Mouse (Mus musculus) CH12.LX (cell line): Measurements from ENCODE around the gene Elovl7. TPM values are rescaled to one million over a fixed set of nuclear protein-coding genes. Genes with fewer than 3 reads are reported as not detected.

Source experiments
- DNase-seq: peaks from one replicate; pipeline ENCODE4 v3.0.0-alpha.2; 2013; ENCODE audit errors: extremely low read depth
- H3K27ac ChIP-seq: 2 replicates; pipeline ENCODE4 v1.5.1; 2012; ENCODE audit warnings: low read depth, mild to moderate bottlenecking, control low read depth, moderate library complexity; ENCODE audit not compliant: insufficient read depth
- H3K27me3 ChIP-seq: replicated peaks from 2 replicates; pipeline ENCODE3; 2012; ENCODE audit warnings: inconsistent platforms
- H3K36me3 ChIP-seq, 2 experiments: replicated peaks in 1 of 2; 2 replicates each; pipeline versions ENCODE3 to v1.6.1; 2012; ENCODE audit warnings: inconsistent platforms in 1 of 2, low read length in 1 of 2, mild to moderate bottlenecking in 1 of 2, mixed read lengths in 1 of 2, moderate library complexity in 1 of 2; ENCODE audit not compliant: control insufficient read depth in 1 of 2, insufficient read depth in 1 of 2
- H3K4me1 ChIP-seq, 2 experiments: 2 replicates each; pipeline ENCODE4 v1.6.1; 2012; ENCODE audit warnings: inconsistent platforms in 1 of 2, moderate library complexity in 1 of 2; ENCODE audit not compliant: insufficient read depth in 2 of 2, control insufficient read depth in 1 of 2
- H3K4me2 ChIP-seq: 2 replicates; pipeline ENCODE4 v1.6.1; 2012; ENCODE audit warnings: low read depth, mild to moderate bottlenecking, control low read depth; ENCODE audit not compliant: poor library complexity, insufficient read depth, severe bottlenecking
- H3K4me3 ChIP-seq, 3 experiments: fragments of 150-350 bp in 1 of 3; sonication (generic) in 1 of 3; replicated peaks in 1 of 3; 2 replicates each; pipeline versions ENCODE3 to v1.5.1; 2011 to 2012; ENCODE audit warnings: low read depth in 2 of 3, low read length in 2 of 3, mild to moderate bottlenecking in 2 of 3, moderate library complexity in 2 of 3, control low read depth in 1 of 3, improper control_type of control experiment in 1 of 3, inconsistent platforms in 1 of 3, mixed read lengths in 1 of 3; ENCODE audit not compliant: poor library complexity in 1 of 3
- H3K79me2 ChIP-seq: replicated peaks from 2 replicates; pipeline ENCODE4 v1.6.1; 2012; ENCODE audit warnings: mild to moderate bottlenecking, moderate library complexity; ENCODE audit not compliant: control insufficient read depth, poor library complexity, insufficient read depth, severe bottlenecking; ENCODE audit errors: extremely low read depth
- H3K9ac ChIP-seq: 2 replicates; pipeline ENCODE4 v1.6.1; 2012; ENCODE audit warnings: low read depth, mild to moderate bottlenecking, control low read depth, moderate library complexity; ENCODE audit not compliant: insufficient read depth
- H3K9me3 ChIP-seq: replicated peaks from 2 replicates; pipeline ENCODE3; 2012; ENCODE audit warnings: low read length, inconsistent platforms, mixed read lengths
- CHD1 ChIP-seq: IDR thresholded peaks from 2 replicates; pipeline ENCODE4 v1.6.1; 2012; ENCODE audit warnings: low read depth, low read length, improper control_type of control experiment, inconsistent platforms
- HCFC1 ChIP-seq: IDR thresholded peaks from 2 replicates; pipeline ENCODE4 v1.6.1; 2012; ENCODE audit warnings: low read depth, mild to moderate bottlenecking, inconsistent platforms, low read length, improper control_type of control experiment
- JUN ChIP-seq: IDR thresholded peaks from 2 replicates; pipeline ENCODE4 v1.6.1; 2011; ENCODE audit warnings: low read depth, mild to moderate bottlenecking, low read length, improper control_type of control experiment, moderate library complexity; ENCODE audit not compliant: insufficient read depth
- JUND ChIP-seq: conservative IDR thresholded peaks from 2 replicates; pipeline ENCODE4 v1.6.1; 2011; ENCODE audit warnings: low read depth, low read length, improper control_type of control experiment
- KAT2A ChIP-seq: IDR thresholded peaks from 2 replicates; pipeline ENCODE4 v1.6.1; 2012; ENCODE audit warnings: low read length, improper control_type of control experiment, inconsistent platforms; ENCODE audit not compliant: insufficient replicate concordance
- MAZ ChIP-seq: IDR thresholded peaks from 2 replicates; pipeline ENCODE4 v1.6.1; 2012; ENCODE audit warnings: low read depth, mild to moderate bottlenecking, inconsistent platforms, low read length, improper control_type of control experiment, moderate library complexity
- MEF2A ChIP-seq: IDR thresholded peaks from 2 replicates; pipeline ENCODE4 v1.6.1; 2014; ENCODE audit warnings: low read depth, mild to moderate bottlenecking, inconsistent platforms, low read length, improper control_type of control experiment, borderline replicate concordance
- MXI1 ChIP-seq: IDR thresholded peaks from 2 replicates; pipeline ENCODE4 v1.6.1; 2011; ENCODE audit warnings: mild to moderate bottlenecking, low read depth, low read length, improper control_type of control experiment
- MYC ChIP-seq: IDR thresholded peaks from 2 replicates; pipeline ENCODE4 v1.6.1; 2011; ENCODE audit warnings: low read depth, mild to moderate bottlenecking, improper control_type of control experiment, low read length
- NRF1 ChIP-seq: IDR thresholded peaks from 2 replicates; pipeline ENCODE4 v1.6.1; 2014; ENCODE audit warnings: low read depth, mild to moderate bottlenecking, inconsistent platforms, low read length, improper control_type of control experiment, moderate library complexity
- SMC3 ChIP-seq: IDR thresholded peaks from 2 replicates; pipeline ENCODE4 v1.6.1; 2011; ENCODE audit warnings: low read depth, low read length, improper control_type of control experiment
- TBP ChIP-seq: conservative IDR thresholded peaks from 2 replicates; pipeline ENCODE4 v1.6.1; 2011; ENCODE audit warnings: low read depth, low read length, improper control_type of control experiment
- TCF12 ChIP-seq: IDR thresholded peaks from 2 replicates; pipeline ENCODE4 v1.6.1; 2014; ENCODE audit warnings: low read depth, mild to moderate bottlenecking, inconsistent platforms, low read length, improper control_type of control experiment
- UBTF ChIP-seq: IDR thresholded peaks from 2 replicates; pipeline ENCODE4 v1.6.1; 2012; ENCODE audit warnings: low read depth, mild to moderate bottlenecking, inconsistent platforms, low read length, improper control_type of control experiment, moderate library complexity
- USF2 ChIP-seq: conservative IDR thresholded peaks from 2 replicates; pipeline ENCODE4 v1.6.1; 2011; ENCODE audit warnings: low read depth, low read length, improper control_type of control experiment
- ZKSCAN1 ChIP-seq: IDR thresholded peaks from 2 replicates; pipeline ENCODE4 v1.6.1; 2012; ENCODE audit warnings: low read depth, inconsistent platforms, low read length, improper control_type of control experiment, borderline replicate concordance
- dilution Hi-C: fragments of 300-500 bp; cut with MboI; formaldehyde crosslinking; loops from 2 replicates; pipeline ENCODE4 v1.14.3; 2020; ENCODE audit warnings: low sequenced_read_pairs; ENCODE audit not compliant: extremely low pct_unique_long_range_greater_than_20kb, extremely low pct_ligation_motif_present
- in situ Hi-C: fragments of 300-500 bp; cut with MboI; formaldehyde crosslinking; loops from 3 replicates; pipeline ENCODE4 v1.14.3; 2019; ENCODE audit warnings: low sequenced_read_pairs, low pct_ligation_motif_present, low pct_unique_long_range_greater_than_20kb, mixed read lengths
- polyA plus RNA-seq: library from polyadenylated mRNA; unstranded; fragments of >175 nt; gene quantifications from 2 replicates; pipeline ENCODE4 v1.2.1, GENCODE M21; 2012; ENCODE audit warnings: low read depth; ENCODE audit not compliant: insufficient read length
- total RNA-seq, 2 experiments: library from RNA; depleted of rRNA; stranded (reverse); fragments of 300-350 nt in 1 of 2; fragments of >200 nt in 1 of 2; gene quantifications; 2 replicates each; pipeline ENCODE4 v1.2.3; 2012 to 2014

The Elovl7 gene
- total and polyA plus RNA-seq, 3 experiments, result 5.3 to 11.9 (median 8.3) TPM

GRCm38 (mm10) chr13:108253977-108254376 is 39.8 kb downstream of the Elovl7 start:
- H3K9me3 ChIP-seq, result no peaks in the 10 kb centered on the region
- no peaks in the 10 kb centered on the region for H3K79me2 ChIP-seq
- in situ Hi-C loops, result no loop called here
- DNase-seq, result no peak
- H3K4me2 ChIP-seq, result no peak overlapping the region
- no peak for TF ChIP-seq MXI1
- no peak overlapping the region for H3K4me3 ChIP-seq
- peaks cover 0 to 6% of the 10 kb centered on the region in 2 experiments for H3K36me3 ChIP-seq
- H3K27me3 ChIP-seq, result no peaks in the 10 kb centered on the region
- H3K27ac ChIP-seq, result no peak overlapping the region
- H3K9ac ChIP-seq, result no peak overlapping the region
- peaks cover 0 to 4% of the 10 kb centered on the region in 2 experiments; a peak in 1 of 4 replicates for H3K4me1 ChIP-seq
- dilution Hi-C loops, result no loop called here

GRCm38 (mm10) chr13:108263042-108263441 is 48.8 kb downstream of the Elovl7 start:
- Histone ChIP-seq H3K27me3 (no peaks in the 10 kb centered on the region), H3K9ac (no peak overlapping the region), H3K4me3 (no peak overlapping the region), H3K9me3 (no peaks in the 10 kb centered on the region), H3K36me3 (peaks cover 0 to 8% of the 10 kb centered on the region in 2 experiments), H3K79me2 (no peaks in the 10 kb centered on the region), H3K4me1 (peaks cover 0 to 23% of the 10 kb centered on the region in 2 experiments; a peak in 3 of 4 replicates), H3K4me2 (no peak overlapping the region), H3K27ac (no peak overlapping the region)
- no peak for DNase-seq
- TF ChIP-seq CHD1, result no peak
- no peak for TF ChIP-seq USF2
- no peak for TF ChIP-seq JUND
- no peak for TF ChIP-seq UBTF
- TF ChIP-seq ZKSCAN1, result no peak
- no peak for TF ChIP-seq HCFC1
- no peak for TF ChIP-seq MYC
- TF ChIP-seq TCF12, result no peak
- TF ChIP-seq KAT2A, result no peak
- no peak for TF ChIP-seq MEF2A
- TF ChIP-seq SMC3, result no peak
- TF ChIP-seq JUN, result no peak
- TF ChIP-seq TBP, result no peak
- TF ChIP-seq MAZ, result no peak
- in situ Hi-C loops (no loop called here), dilution Hi-C loops (no loop called here)

GRCm38 (mm10) chr13:108265394-108265793 is 51.2 kb downstream of the Elovl7 start:
- Histone ChIP-seq H3K27ac (no peak overlapping the region), H3K27me3 (no peaks in the 10 kb centered on the region), H3K79me2 (no peaks in the 10 kb centered on the region), H3K4me2 (no peak overlapping the region), H3K36me3 (peaks cover 0 to 13% of the 10 kb centered on the region in 2 experiments), H3K9ac (no peak overlapping the region), H3K4me3 (no peak overlapping the region), H3K4me1 (peaks cover 0 to 6% of the 10 kb centered on the region in 2 experiments; a peak in 2 of 4 replicates), H3K9me3 (no peaks in the 10 kb centered on the region)
- TF ChIP-seq ZKSCAN1 (no peak), JUND (no peak), NRF1 (no peak), HCFC1 (no peak)
- dilution Hi-C loops, result no loop called here
- DNase-seq, result no peak
- in situ Hi-C loops, result no loop called here
